Mouse (Mus musculus) liver, embryonic 15.5 days (tissue): Measurements from ENCODE around the gene Chrm5. TPM values are rescaled to one million over a fixed set of nuclear protein-coding genes. Genes with fewer than 3 reads are reported as not detected.
"Not testable (repeated sequence)": the region's sequence is repeated elsewhere in the genome, so short reads cannot be mapped to it uniquely, and the experiment has no call there.

ENCODE experiments used
- ATAC-seq: fragments of 200-750 bp; cut with Nextera tagmentation; 2 replicates; pipeline ENCODE4 v1.8.0; 2017; ENCODE audit warnings: moderate number of reproducible peaks, mild to moderate bottlenecking, moderate library complexity; ENCODE audit not compliant: insufficient read depth
- H3K27ac ChIP-seq: fragments of 300-500 bp; sonication (generic); replicated peaks from 2 replicates; pipeline ENCODE4 v1.5.1; 2015; ENCODE audit warnings: mild to moderate bottlenecking, inconsistent platforms
- H3K27me3 ChIP-seq: fragments of 300-500 bp; sonication (generic); 2 replicates; pipeline ENCODE4 v1.6.1; 2015; ENCODE audit warnings: mild to moderate bottlenecking, inconsistent platforms
- H3K36me3 ChIP-seq: fragments of 300-500 bp; sonication (generic); replicated peaks from 2 replicates; pipeline ENCODE4 v1.6.1; 2015; ENCODE audit warnings: moderate library complexity, mild to moderate bottlenecking, inconsistent platforms
- H3K4me1 ChIP-seq: fragments of 300-500 bp; sonication (generic); replicated peaks from 2 replicates; pipeline ENCODE4 v1.6.1; 2015; ENCODE audit warnings: inconsistent platforms
- H3K4me2 ChIP-seq: fragments of 300-500 bp; sonication (generic); 2 replicates; pipeline ENCODE4 v1.6.1; 2015; ENCODE audit warnings: moderate library complexity, mild to moderate bottlenecking, inconsistent platforms
- H3K4me3 ChIP-seq: fragments of 300-500 bp; sonication (generic); replicated peaks from 2 replicates; pipeline ENCODE4 v1.5.1; 2015; ENCODE audit warnings: mild to moderate bottlenecking, inconsistent platforms
- H3K9ac ChIP-seq: fragments of 300-500 bp; sonication (generic); 2 replicates; pipeline ENCODE4 v1.6.1; 2015; ENCODE audit warnings: moderate library complexity, mild to moderate bottlenecking, inconsistent platforms
- H3K9me3 ChIP-seq: fragments of 300-500 bp; sonication (generic); replicated peaks from 2 replicates; pipeline ENCODE4 v1.6.1; 2016; ENCODE audit warnings: inconsistent platforms
- WGBS: fragments of 180-500 bp; shearing (Covaris S2); methylation state at CpG from one replicate; pipeline ENCODE4 v1.1.7; 2015; ENCODE audit warnings: mixed read lengths; ENCODE audit not compliant: insufficient replicate concordance; 5-methylcytosine and 5-hydroxymethylcytosine counted together
- polyA plus RNA-seq: library from polyadenylated mRNA; unstranded; fragments of >200 nt; fragmentation: Nextera tagmentation; extraction: Ambion mirVana; gene quantifications from 2 replicates; pipeline ENCODE4 v1.2.1, GENCODE M21; 2015

Gene Chrm5
- polyA plus RNA-seq, 1 experiment from 2014 or later = not detected

- 4% methylated on average over 2 of the region's 2 CpGs for WGBS
- H3K27me3 ChIP-seq = peaks cover 3% of the 10 kb centered on the region; the same call in 1 of the 2 replicates
- ATAC-seq = no peak
- no peaks in the 10 kb centered on the region for H3K9me3 ChIP-seq
- H3K4me3 ChIP-seq = no peak overlapping the region
- H3K4me2 ChIP-seq = no peak overlapping the region
- no peak overlapping the region for H3K27ac ChIP-seq
- H3K9ac ChIP-seq = no peak overlapping the region
- H3K36me3 ChIP-seq = no peaks in the 10 kb centered on the region
- no peaks in the 10 kb centered on the region for H3K4me1 ChIP-seq
Measured at GRCm38 (mm10) chr2:112481564-112481963, 995 bp upstream of the Chrm5 start.

GRCm38 (mm10) chr2:112476554-112476953 lies 4.0 kb downstream of the Chrm5 start:
- no peak overlapping the region for H3K27ac ChIP-seq

GRCm38 (mm10) chr2:112474997-112475724 lies 5.4 kb downstream of the Chrm5 start:
- no peak for ATAC-seq
- Histone ChIP-seq H3K9me3 (no peaks in the 10 kb centered on the region), H3K9ac (no peak overlapping the region), H3K4me2 (no peak overlapping the region), H3K27me3 (no peaks in the 10 kb centered on the region), H3K4me3 (no peak overlapping the region), H3K4me1 (no peaks in the 10 kb centered on the region), H3K36me3 (peaks cover 4% of the 10 kb centered on the region; the same call in 1 of the 2 replicates), H3K27ac (no peak overlapping the region)
- 46% methylated on average over 5 of the region's 5 CpGs for WGBS

More at GRCm38 (mm10) chr2:112476554-112476953, 4.0 kb downstream of the Chrm5 start:
- H3K4me3 ChIP-seq = no peak overlapping the region
- no peaks in the 10 kb centered on the region for H3K4me1 ChIP-seq
- no peak overlapping the region for H3K4me2 ChIP-seq
- no peaks in the 10 kb centered on the region for H3K27me3 ChIP-seq
- no peak for ATAC-seq
- WGBS = 66% methylated on average over 6 of the region's 6 CpGs
- H3K9ac ChIP-seq = no peak overlapping the region
- H3K9me3 ChIP-seq = no peaks in the 10 kb centered on the region
- no peaks in the 10 kb centered on the region for H3K36me3 ChIP-seq

- H3K4me1 ChIP-seq = no peaks in the 10 kb centered on the region
- H3K4me2 ChIP-seq = no peak overlapping the region
- H3K9ac ChIP-seq = no peak overlapping the region
- no peaks in the 10 kb centered on the region for H3K9me3 ChIP-seq
- no peak for ATAC-seq
- no peak overlapping the region for H3K27ac ChIP-seq
- no peaks in the 10 kb centered on the region for H3K27me3 ChIP-seq
- 72% methylated on average over 2 of the region's 2 CpGs for WGBS
- H3K4me3 ChIP-seq = no peak overlapping the region
- H3K36me3 ChIP-seq = peaks cover 32% of the 10 kb centered on the region
Measured at GRCm38 (mm10) chr2:112472076-112472475, 8.5 kb downstream of the Chrm5 start.

- no peaks in the 10 kb centered on the region for H3K9me3 ChIP-seq
- H3K4me1 ChIP-seq = no peaks in the 10 kb centered on the region
- WGBS = 65% methylated on average over 5 of the region's 5 CpGs
- peaks cover 41% of the 10 kb centered on the region for H3K36me3 ChIP-seq
- no peak overlapping the region for H3K4me2 ChIP-seq
- no peak overlapping the region for H3K9ac ChIP-seq
- H3K27me3 ChIP-seq = no peaks in the 10 kb centered on the region
- H3K4me3 ChIP-seq = no peak overlapping the region
- ATAC-seq = no peak
- H3K27ac ChIP-seq = no peak overlapping the region
Measured at GRCm38 (mm10) chr2:112470961-112471381, 9.6 kb downstream of the Chrm5 start.

GRCm38 (mm10) chr2:112469542-112469941 lies 11.0 kb downstream of the Chrm5 start:
- Histone ChIP-seq H3K27me3 (no peaks in the 10 kb centered on the region), H3K4me2 (no peak overlapping the region), H3K4me1 (no peaks in the 10 kb centered on the region), H3K9ac (no peak overlapping the region), H3K9me3 (no peaks in the 10 kb centered on the region), H3K27ac (no peak overlapping the region), H3K36me3 (peaks cover 52% of the 10 kb centered on the region), H3K4me3 (no peak overlapping the region)
- no peak for ATAC-seq

GRCm38 (mm10) chr2:112460557-112460956 lies 20.0 kb downstream of the Chrm5 start:
- no peak for ATAC-seq
- peaks cover 44% of the 10 kb centered on the region for H3K36me3 ChIP-seq

GRCm38 (mm10) chr2:112454862-112455564 lies 25.6 kb downstream of the Chrm5 start, which contains the start of gene Emc7:
Emc7 (plus strand) TSS chr2:112454997.
- under 1% methylated on average over 49 of the region's 49 CpGs for WGBS

More at GRCm38 (mm10) chr2:112460557-112460956, 20.0 kb downstream of the Chrm5 start:
- 79% methylated on average over 3 of the region's 3 CpGs for WGBS
- Histone ChIP-seq H3K9ac (no peak overlapping the region), H3K4me1 (peaks cover 11% of the 10 kb centered on the region), H3K27me3 (no peaks in the 10 kb centered on the region), H3K27ac (no peak overlapping the region), H3K4me2 (no peak overlapping the region), H3K4me3 (no peak overlapping the region), H3K9me3 (no peaks in the 10 kb centered on the region)

GRCm38 (mm10) chr2:112454125-112454861 lies 26.3 kb downstream of the Chrm5 start:
- ATAC-seq = peak; percentile 48
- 27% methylated on average over 17 of the region's 17 CpGs for WGBS

More at GRCm38 (mm10) chr2:112454862-112455564, 25.6 kb downstream of the Chrm5 start, which contains the start of gene Emc7:
- Histone ChIP-seq H3K4me1 (peaks cover 18% of the 10 kb centered on the region), H3K4me2 (peak within 1 kb of the TSS; percentile 78), H3K9me3 (no peaks in the 10 kb centered on the region), H3K27ac (peak within 1 kb of the TSS; percentile 89), H3K36me3 (peaks cover 10% of the 10 kb centered on the region), H3K9ac (peak within 1 kb of the TSS; percentile 84), H3K27me3 (no peaks in the 10 kb centered on the region), H3K4me3 (peak within 1 kb of the TSS; percentile 83)
- ATAC-seq = peak; percentile 99

GRCm38 (mm10) chr2:112452513-112452912 lies 28.1 kb downstream of the Chrm5 start:
- ATAC-seq, H3K9me3 ChIP-seq: not testable (repeated sequence)

More at GRCm38 (mm10) chr2:112454125-112454861, 26.3 kb downstream of the Chrm5 start:
- Histone ChIP-seq H3K4me1 (peaks cover 18% of the 10 kb centered on the region), H3K36me3 (0 out of 2 replicates have a peak, but pooled peaks cover 6% of the 10 kb centered on the region), H3K27me3 (no peaks in the 10 kb centered on the region), H3K27ac (peak overlapping the region; percentile 89), H3K4me3 (peak overlapping the region; percentile 83), H3K4me2 (peak overlapping the region; percentile 78), H3K9ac (peak overlapping the region; percentile 84), H3K9me3 (no peaks in the 10 kb centered on the region)

More at GRCm38 (mm10) chr2:112452513-112452912, 28.1 kb downstream of the Chrm5 start:
- not testable (repeated sequence) for H3K4me3 ChIP-seq, H3K36me3 ChIP-seq, H3K9ac ChIP-seq, H3K27me3 ChIP-seq, H3K4me2 ChIP-seq, H3K27ac ChIP-seq
- H3K4me1 ChIP-seq = peaks cover 18% of the 10 kb centered on the region
